Mouse (Mus musculus): ENCODE measurements at regions not wholly inside any gene's neighbourhood (a gene's known extent, or its start where the extent isn't known, plus 50 kb on each side); places are given as distances from the start of the nearest gene placed in this dataset.
A peak's percentile ranks its signal among the peaks of the same experiment; 100 is the strongest.

DNA sequence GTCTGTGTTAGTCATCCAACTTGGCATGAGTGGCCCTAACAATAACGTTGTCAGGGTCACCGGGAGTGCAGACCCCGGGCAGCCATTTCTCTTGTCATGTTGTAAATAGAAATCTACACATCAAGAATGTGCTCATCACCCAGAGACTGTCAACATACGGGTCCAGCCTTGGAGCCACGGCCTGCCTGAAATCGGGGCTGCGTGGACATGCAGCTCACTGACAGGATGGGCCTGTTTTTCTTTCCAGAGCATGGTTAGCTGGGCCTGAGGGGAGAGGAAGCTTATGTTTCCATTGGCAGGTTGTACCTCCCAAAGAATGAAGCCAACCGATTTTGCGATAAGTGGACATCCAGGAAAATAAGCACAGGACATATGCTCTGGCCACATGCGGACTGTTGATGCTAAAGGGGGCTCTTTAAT lies 101.1 kb downstream of the Spata18 start:
- 73% methylated on average over 10 of the region's 10 CpGs for WGBS
- no peaks in the 10 kb centered on the region for H3K27me3 ChIP-seq (ENCODE audit: control insufficient read depth, insufficient read depth, low read length)

DNA sequence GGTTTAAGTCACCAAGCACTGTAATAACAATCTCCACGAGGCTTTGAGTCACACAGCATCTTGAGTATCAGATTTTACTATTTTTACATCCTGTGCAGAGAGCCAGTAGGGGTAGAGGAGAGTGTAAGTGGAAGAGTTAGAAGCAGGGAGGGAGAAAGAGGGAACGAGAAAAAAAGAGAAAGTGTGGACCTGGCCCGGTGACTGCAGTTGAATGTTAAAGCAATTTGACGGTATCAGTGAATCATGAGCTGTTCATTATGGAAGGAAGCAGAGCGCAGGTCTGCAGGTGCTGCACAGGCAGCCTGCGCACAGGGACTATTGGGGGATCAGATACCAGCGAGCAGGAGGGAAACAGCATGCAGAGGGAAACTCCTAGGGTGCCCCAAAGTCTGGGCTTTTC lies 102.6 kb downstream of the Spata18 start:
- 61% methylated on average over 7 of the region's 7 CpGs for WGBS
- no peak overlapping the region for H3K4me3 ChIP-seq (ENCODE audit: low read depth, low read length)
- no peaks in the 10 kb centered on the region for H3K36me3 ChIP-seq (ENCODE audit: control insufficient read depth, insufficient read depth, low read length)
- no peak overlapping the region for H3K27ac ChIP-seq (ENCODE audit: insufficient read depth, low read depth, low read length)
- H3K27me3 ChIP-seq (ENCODE audit: control insufficient read depth, insufficient read depth, low read length), result no peaks in the 10 kb centered on the region
- 0 out of 2 replicates have a peak, but pooled peaks cover 2% of the 10 kb centered on the region for H3K4me1 ChIP-seq (ENCODE audit: control insufficient read depth, insufficient read depth, insufficient read length, low read length)
- TF ChIP-seq POLR2A (IDR thresholded peaks at IDR 0.05; ENCODE audit: low read depth, low read length) (no peak), CTCF (IDR thresholded peaks at IDR 0.05; ENCODE audit: extremely low read depth, insufficient read length, insufficient replicate concordance, low read depth, low read length) (no peak)

More for the DNA sequence above, 101.1 kb downstream of the Spata18 start:
- H3K36me3 ChIP-seq (ENCODE audit: control insufficient read depth, insufficient read depth, low read length), result no peaks in the 10 kb centered on the region
- no peak overlapping the region for H3K27ac ChIP-seq (ENCODE audit: insufficient read depth, low read depth, low read length)
- no peak overlapping the region for H3K4me3 ChIP-seq (ENCODE audit: low read depth, low read length)
- TF ChIP-seq CTCF (IDR thresholded peaks at IDR 0.05; ENCODE audit: extremely low read depth, insufficient read length, insufficient replicate concordance, low read depth, low read length) (no peak), POLR2A (IDR thresholded peaks at IDR 0.05; ENCODE audit: low read depth, low read length) (no peak)
- H3K4me1 ChIP-seq (ENCODE audit: control insufficient read depth, insufficient read depth, insufficient read length, low read length), result 0 out of 2 replicates have a peak, but pooled peaks cover 2% of the 10 kb centered on the region

DNA sequence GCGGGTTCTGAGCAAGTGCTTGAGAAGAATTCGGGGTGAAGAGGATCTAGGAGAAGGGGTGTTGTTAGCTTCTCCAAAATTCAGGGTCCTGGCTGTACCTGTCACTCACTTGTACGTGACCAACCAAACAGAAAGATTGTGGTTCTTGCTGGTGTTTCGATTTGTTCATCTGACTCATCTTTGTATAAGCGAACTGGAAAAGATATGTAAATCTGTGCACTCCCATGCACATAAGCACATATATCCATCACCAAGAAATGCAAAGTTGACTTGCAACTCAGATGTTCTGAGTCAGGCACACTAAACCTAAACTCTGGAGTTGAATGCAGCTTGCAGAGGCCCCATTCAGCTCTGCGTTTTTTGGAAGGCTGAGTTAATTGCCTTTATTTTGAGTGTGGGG lies 107.4 kb downstream of the Spata18 start:
- H3K27ac ChIP-seq (ENCODE audit: insufficient read depth, low read depth, low read length), result no peak overlapping the region
- 87% methylated on average over 6 of the region's 6 CpGs for whole genome bisulfite sequencing

DNA sequence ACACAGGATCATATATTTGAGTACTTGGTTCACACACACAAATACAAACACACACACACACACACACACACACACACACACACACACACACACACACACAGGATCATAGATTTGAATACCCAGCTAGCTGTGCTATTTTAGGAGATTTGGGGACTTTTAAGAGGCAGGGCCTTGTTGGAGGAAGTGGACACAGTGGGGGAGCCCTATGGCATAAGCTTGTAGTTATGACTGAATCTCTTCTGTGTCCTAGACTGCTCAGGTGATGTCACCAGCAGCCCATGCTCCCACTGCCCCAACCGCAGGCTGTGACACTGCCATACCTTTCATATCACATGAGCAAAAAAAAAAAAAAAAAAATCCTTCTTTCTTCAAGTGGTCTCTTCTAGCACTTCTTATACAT lies 110.1 kb downstream of the Spata18 start:
- Histone ChIP-seq H3K4me1 (ENCODE audit: control insufficient read depth, insufficient read depth, insufficient read length, low read length) (no peaks in the 10 kb centered on the region), H3K27ac (ENCODE audit: insufficient read depth, low read depth, low read length) (no peak overlapping the region), H3K36me3 (ENCODE audit: control insufficient read depth, insufficient read depth, low read length) (no peaks in the 10 kb centered on the region), H3K4me3 (ENCODE audit: low read depth, low read length) (no peak overlapping the region), H3K27me3 (ENCODE audit: control insufficient read depth, insufficient read depth, low read length) (no peaks in the 10 kb centered on the region)
- WGBS, result 89% methylated on average over 1 of the region's 1 CpGs
- TF ChIP-seq POLR2A (IDR thresholded peaks at IDR 0.05; ENCODE audit: low read depth, low read length) (no peak), CTCF (IDR thresholded peaks at IDR 0.05; ENCODE audit: extremely low read depth, insufficient read length, insufficient replicate concordance, low read depth, low read length) (no peak)

More for the DNA sequence above, 107.4 kb downstream of the Spata18 start:
- H3K4me1 ChIP-seq (ENCODE audit: control insufficient read depth, insufficient read depth, insufficient read length, low read length), result no peaks in the 10 kb centered on the region
- no peaks in the 10 kb centered on the region for H3K27me3 ChIP-seq (ENCODE audit: control insufficient read depth, insufficient read depth, low read length)
- H3K36me3 ChIP-seq (ENCODE audit: control insufficient read depth, insufficient read depth, low read length), result no peaks in the 10 kb centered on the region
- no peak for TF ChIP-seq CTCF (IDR thresholded peaks at IDR 0.05; ENCODE audit: extremely low read depth, insufficient read length, insufficient replicate concordance, low read depth, low read length)
- no peak for TF ChIP-seq POLR2A (IDR thresholded peaks at IDR 0.05; ENCODE audit: low read depth, low read length)
- no peak overlapping the region for H3K4me3 ChIP-seq (ENCODE audit: low read depth, low read length)

DNA sequence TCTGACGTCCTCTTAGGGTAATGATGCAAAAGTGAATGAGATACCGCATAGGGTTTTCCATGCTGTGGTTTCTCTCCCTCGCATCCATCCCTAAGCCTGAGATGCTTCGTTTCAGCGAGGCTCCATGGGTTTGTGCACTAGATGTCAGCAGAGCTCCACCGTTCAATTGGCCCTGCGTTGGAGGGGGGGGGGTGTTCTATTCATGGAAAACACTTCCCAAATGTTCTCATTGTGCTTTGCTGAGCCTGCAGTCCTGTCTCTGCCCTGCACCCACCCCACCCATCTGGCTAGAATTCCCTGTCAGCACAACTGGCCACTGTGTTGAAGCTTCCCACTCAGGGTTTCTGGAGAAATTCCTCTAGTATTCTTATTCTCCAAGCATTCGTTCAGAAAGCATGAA lies 110.5 kb downstream of the Spata18 start:
- no peaks in the 10 kb centered on the region for H3K4me1 ChIP-seq (ENCODE audit: control insufficient read depth, insufficient read depth, insufficient read length, low read length)
- whole genome bisulfite sequencing, result 29% methylated on average over 8 of the region's 8 CpGs
- TF ChIP-seq CTCF (IDR thresholded peaks at IDR 0.05; ENCODE audit: extremely low read depth, insufficient read length, insufficient replicate concordance, low read depth, low read length) (peak; percentile 34; the same call in 1 of the 2 replicates), POLR2A (IDR thresholded peaks at IDR 0.05; ENCODE audit: low read depth, low read length) (no peak)
- no peak overlapping the region for H3K27ac ChIP-seq (ENCODE audit: insufficient read depth, low read depth, low read length)
- H3K4me3 ChIP-seq (ENCODE audit: low read depth, low read length), result no peak overlapping the region
- no peaks in the 10 kb centered on the region for H3K27me3 ChIP-seq (ENCODE audit: control insufficient read depth, insufficient read depth, low read length)
- no peaks in the 10 kb centered on the region for H3K36me3 ChIP-seq (ENCODE audit: control insufficient read depth, insufficient read depth, low read length)

DNA sequence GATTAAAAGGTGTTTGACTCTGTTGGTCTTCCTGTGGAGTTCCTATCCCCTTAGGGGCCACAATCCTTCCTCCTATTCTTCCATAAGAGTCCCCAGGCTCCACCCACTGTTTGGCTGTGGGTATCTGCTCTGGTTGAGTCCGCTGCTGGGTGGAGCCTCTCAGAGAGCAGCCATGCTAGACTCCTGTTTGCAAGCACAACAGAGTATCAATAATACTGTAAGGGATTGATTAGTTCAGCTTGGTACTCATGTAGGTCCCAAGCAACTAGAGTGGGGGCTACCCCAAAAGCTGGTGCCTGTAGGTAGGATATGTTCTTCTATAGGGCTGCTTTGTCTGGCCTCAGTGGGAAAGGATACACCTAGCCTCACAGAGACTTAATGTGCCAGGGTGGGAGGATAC lies 113.0 kb downstream of the Spata18 start:
- Histone ChIP-seq H3K36me3 (ENCODE audit: control insufficient read depth, insufficient read depth, low read length) (no peaks in the 10 kb centered on the region), H3K4me3 (ENCODE audit: low read depth, low read length) (no peak overlapping the region), H3K27ac (ENCODE audit: insufficient read depth, low read depth, low read length) (no peak overlapping the region), H3K27me3 (ENCODE audit: control insufficient read depth, insufficient read depth, low read length) (no peaks in the 10 kb centered on the region), H3K4me1 (ENCODE audit: control insufficient read depth, insufficient read depth, insufficient read length, low read length) (no peaks in the 10 kb centered on the region)
- TF ChIP-seq CTCF (IDR thresholded peaks at IDR 0.05; ENCODE audit: extremely low read depth, insufficient read length, insufficient replicate concordance, low read depth, low read length) (no peak), POLR2A (IDR thresholded peaks at IDR 0.05; ENCODE audit: low read depth, low read length) (no peak)
- 57% methylated on average over 1 of the region's 1 CpGs for WGBS

DNA sequence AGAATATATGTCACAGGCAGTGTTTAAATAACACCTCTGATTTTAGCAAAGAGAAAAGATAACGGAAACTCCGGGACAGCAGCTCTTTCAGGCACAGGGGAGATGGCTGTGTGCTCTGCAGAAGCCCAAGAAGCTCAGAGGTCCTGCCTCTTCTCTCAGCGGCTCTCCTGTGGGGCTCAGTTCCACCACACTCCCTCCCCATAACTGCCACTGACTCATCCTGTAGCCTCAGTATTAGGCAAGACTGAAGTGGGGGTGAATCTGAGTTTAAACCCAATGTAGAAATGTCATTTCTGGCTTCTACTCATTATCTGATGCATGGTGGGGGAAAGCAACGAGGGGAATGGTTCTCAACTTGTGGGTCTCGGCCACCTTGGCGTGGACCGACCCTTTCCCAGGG lies 114.3 kb downstream of the Spata18 start:
- 78% methylated on average over 7 of the region's 7 CpGs for WGBS

More for the DNA sequence above, 114.3 kb downstream of the Spata18 start:
- H3K27me3 ChIP-seq (ENCODE audit: control insufficient read depth, insufficient read depth, low read length), result no peaks in the 10 kb centered on the region
- no peaks in the 10 kb centered on the region for H3K4me1 ChIP-seq (ENCODE audit: control insufficient read depth, insufficient read depth, insufficient read length, low read length)
- TF ChIP-seq POLR2A (IDR thresholded peaks at IDR 0.05; ENCODE audit: low read depth, low read length) (no peak), CTCF (IDR thresholded peaks at IDR 0.05; ENCODE audit: extremely low read depth, insufficient read length, insufficient replicate concordance, low read depth, low read length) (no peak)
- H3K27ac ChIP-seq (ENCODE audit: insufficient read depth, low read depth, low read length), result no peak overlapping the region
- H3K36me3 ChIP-seq (ENCODE audit: control insufficient read depth, insufficient read depth, low read length), result no peaks in the 10 kb centered on the region
- H3K4me3 ChIP-seq (ENCODE audit: low read depth, low read length), result no peak overlapping the region

Measured in small intestine, adult 2 months (tissue).